Mouse (Mus musculus) mature B cell (primary cell): ENCODE results near the gene Ptprq.

Source experiments
- in situ Hi-C: fragments of 300-500 bp; cut with MboI; formaldehyde crosslinking; loops from 2 replicates; pipeline ENCODE4 v1.14.3; 2019

Gene Ptprq

DNA sequence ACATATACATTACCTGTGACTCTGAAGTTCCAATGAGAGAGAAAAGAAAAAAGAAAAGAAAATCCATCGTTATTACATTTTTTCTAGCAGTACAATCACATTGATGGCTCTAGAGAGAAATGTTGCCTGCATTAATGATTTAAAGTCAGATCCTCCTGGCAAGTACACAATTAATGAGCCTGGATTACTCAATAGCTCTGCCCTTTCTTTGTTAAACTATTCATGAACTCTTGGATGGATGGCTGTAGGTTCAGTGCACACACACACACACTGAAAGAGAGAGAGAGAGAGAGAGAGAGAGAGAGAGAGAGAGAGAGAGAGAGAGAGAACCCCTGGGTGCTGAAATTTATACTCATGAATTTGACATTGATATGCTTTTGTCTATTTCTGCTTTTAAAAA lies at the start of gene Ptprq:
TSS of gene Ptprq (minus strand) at position 246 of the 400 bp plus-strand sequence.
- in situ Hi-C loops = no loop called here

DNA sequence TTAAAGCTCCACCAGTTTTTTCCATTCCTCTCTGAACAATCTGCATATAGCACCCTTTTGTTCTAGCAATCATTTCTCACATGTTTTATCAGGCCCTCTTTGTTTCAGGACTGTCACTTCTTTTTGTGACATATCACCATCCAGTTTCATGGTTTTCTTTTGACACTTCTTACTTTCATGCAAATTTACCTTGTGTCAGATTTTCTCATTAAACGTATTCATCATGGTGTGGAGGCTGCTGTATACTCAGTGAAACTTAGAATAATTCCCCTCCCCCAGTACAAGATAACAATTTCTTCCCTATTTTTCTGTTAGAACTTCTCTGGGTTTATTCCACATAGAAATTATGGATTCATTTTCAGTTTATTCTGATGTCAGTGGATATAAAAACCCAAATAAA lies 39.8 kb upstream of the Ptprq start:
- in situ Hi-C loops = no loop called here

DNA sequence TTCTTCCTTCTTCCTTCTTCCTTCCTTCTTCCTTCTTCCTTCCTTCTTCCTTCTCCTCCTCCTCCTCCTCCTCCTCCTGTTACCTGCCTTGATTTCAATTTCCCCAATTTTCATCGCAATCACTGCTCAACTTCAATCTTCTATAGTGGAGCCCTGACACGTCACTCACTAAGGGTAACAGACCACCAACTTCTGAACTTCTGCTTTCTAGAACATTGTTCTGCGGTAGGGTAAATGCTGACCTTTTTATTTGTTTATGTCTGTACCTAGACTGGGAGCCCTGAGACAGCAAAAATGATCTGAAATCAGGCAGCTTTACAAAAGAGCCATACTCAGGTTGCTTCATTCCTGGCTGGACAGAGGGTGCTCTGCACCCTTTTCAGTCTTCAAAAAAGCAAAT lies 33.6 kb upstream of the Ptprq start:
- in situ Hi-C loops = no loop called here

DNA sequence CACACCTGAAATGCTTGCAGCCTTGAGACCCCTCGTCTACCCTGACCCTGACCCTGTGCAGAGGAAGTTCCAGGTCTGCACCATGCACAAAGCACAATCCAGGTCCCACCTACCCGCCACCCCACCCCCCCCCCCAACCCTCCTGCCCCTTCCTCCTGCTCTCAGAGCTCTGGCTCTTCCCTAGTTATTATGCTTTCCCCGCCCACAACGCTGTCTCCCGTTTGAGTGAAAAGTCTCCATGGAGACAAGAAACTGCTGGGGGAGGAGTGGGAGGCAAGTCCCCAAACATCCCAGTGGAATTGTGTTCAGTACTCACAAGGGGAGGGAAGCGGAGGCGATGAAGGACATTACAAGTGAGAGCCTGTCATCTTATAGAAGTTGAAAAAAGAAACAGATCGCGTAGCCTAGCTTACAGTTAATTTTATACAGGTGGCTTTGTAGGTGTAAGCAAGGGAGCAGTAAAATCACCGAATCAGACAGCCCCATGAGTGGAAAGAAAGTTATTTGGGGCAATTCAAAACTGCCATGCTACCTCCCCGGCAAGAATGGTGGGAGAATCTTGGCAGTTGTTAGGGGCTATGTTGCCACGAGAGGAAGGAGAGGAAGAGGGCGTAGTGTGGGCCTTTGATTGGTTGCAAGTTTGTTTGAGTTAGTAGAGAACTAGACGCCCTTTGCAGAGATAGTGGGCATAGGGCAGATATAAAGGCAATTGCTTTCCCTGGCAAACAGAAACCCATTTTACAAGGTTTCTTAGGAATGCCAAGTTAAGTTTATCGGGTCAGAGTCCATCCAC lies 32.7 kb upstream of the Ptprq start:
- in situ Hi-C loops = no loop called here

DNA sequence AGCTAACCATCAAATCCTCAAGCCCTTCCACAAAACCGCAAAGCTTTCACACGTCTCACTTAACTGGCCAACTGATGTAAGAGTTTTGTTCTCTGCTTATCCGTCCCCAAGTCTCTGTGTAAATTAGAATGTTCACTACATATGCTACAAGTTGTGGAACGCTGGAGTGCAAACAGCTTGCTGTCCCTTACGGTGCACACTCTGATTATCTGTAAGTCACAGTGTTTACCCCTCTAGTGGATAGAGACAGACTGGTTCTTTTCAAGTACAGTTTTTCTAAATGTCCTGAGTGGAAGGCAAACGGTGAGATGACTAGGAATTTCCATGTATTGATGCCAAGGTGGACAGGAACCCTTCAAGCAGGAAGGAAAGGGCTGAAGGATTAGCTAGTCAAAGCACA lies 32.1 kb upstream of the Ptprq start:
- in situ Hi-C loops = no loop called here

DNA sequence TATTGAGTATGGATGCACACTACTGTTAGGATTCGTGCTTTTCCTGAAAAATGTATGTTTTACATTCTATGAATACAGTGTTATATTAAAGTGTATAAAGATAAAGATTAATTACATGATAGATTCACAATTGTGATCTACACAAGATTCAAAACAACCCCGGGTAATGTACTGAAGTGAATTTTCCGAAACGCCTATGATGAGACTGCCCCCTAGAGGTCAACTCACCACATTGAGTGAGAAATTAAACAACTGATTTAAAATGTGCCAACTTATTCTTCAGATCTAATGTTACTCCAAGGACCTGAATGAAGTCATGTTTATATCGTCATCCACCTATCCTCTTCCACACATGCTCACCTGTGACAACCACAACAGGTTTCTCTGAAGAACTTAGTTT lies 27.7 kb upstream of the Ptprq start:
- in situ Hi-C loops = no loop called here

DNA sequence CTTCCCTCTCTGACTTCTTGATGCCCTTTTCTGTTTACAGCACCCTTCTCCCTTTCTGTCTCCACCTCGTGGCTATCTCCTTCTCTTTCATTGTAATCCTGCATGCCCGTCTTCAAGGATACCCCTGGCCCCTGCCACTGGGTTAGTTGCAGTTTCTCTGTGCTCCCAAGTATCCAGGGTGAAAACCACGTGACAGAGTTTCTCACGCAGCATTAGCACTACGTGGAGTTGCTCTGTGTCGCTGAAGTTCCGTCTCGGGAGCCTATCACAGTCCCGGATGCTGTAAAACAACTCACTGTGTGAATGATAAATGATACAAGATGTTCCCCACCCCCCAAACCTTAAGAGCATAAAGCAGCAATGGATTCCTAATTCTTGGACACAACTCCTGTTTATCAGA lies 26.9 kb upstream of the Ptprq start:
- in situ Hi-C loops = no loop called here

DNA sequence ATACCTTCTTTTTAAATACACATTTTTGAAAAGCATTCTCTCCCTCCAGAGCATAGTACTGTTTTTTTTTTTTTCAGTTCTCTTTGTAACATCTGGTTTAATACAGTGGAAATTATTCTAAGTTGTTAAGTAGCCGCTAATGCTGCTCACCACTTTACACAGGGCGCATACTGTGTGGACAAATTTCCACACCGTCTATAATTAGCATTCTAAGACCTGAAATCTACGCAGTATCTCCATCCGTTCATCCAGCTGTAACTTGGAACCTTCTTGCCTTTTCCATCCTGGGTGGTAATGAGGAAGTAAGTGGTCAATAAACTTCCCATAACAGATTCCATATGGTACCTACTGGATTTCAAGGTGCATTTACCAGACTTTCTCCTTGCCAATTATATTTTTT lies 20.0 kb upstream of the Ptprq start:
- in situ Hi-C loops = no loop called here

DNA sequence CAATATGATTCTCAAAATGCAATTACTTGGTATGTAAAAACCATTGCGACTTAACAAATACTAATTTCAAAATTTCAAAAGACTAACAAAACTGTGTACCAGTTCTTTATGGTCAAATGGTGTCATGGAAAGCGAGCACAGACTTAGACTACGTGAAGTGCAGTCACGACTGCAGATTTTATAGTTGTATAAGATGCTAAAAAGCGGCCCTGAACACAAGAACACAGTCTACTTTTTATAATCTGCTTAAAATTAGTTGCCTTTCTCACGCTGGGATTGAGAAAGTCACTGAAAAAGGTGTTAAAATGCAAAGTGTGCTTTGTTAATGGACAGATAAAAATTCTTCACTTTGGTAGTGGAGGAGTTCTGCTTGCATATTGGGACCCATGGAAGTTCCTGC lies 17.9 kb upstream of the Ptprq start:
- in situ Hi-C loops = no loop called here

DNA sequence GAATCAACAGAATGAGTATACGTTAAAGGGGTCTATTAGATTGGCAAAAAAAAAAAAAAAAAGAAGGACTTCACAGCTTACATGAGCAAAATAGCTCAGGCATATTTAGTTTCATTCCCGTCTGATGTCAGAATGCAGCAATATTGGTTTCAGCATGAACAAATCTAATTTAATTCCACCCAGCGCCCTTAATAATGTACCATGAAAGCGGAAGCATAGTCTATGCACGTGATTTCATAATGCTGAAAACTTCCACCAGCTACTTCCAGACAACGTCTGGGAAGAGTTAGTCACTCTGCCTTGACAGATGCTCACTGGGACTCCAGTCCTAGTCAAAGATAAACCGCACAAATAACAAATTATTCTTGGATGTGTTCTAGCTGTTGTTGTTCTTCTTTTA lies 15.6 kb upstream of the Ptprq start:
- in situ Hi-C loops = no loop called here

DNA sequence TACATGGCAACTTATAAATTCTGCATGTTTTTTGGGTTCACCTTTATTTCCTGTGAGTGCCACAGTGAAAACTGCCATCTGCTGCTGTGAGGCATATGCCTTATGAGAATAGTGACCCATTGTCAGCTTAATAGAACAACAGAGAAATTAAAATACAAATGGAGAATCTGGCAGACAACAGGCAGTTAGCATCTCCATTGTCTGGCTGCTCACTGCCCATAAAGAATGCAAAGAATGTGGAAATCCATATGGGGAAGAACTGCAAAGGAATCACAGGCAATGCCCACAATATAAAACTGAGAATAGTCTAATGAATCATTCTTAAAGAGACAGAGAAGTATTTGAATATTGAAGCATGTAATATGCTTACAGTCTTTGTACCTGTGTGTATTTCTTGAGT lies 14.5 kb upstream of the Ptprq start:
- in situ Hi-C loops = no loop called here

DNA sequence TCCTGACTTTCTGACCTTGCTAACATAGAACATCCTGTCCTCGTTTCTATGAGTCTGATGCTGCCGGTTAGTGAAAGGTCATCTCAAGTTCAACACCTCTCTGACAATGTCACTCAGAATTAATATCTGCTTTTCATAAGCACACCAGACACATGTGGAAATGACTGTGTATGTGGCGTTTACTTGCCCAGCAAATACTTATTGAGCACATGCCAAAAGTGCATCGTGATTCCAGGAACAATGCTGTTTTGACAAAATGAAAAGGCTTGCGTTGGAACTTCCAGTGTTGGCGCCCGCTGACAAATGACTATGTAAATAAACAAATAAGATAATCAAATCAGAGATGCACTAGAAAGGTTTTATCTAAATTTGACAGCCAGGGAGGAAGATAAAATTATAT lies 5.8 kb upstream of the Ptprq start:
- in situ Hi-C loops = no loop called here

DNA sequence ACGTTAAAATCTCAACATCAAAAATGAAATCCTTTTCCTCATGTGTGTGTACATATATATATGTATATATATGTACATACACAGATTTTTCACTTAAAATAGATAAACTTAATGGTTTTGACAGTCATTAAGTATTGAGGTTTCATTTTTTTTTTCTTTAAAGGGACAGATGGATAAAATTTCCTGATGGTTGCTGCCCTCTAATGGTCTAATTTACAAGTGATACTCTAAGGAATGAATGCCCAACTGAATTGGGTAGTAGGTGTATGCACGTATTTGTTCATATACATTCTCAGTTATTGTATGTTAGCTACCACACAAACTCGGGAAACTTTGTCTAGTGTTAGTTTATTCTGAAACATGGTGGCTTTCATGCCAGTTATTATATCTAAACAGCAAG lies 15.4 kb downstream of the Ptprq start:
- in situ Hi-C loops = no loop called here

DNA sequence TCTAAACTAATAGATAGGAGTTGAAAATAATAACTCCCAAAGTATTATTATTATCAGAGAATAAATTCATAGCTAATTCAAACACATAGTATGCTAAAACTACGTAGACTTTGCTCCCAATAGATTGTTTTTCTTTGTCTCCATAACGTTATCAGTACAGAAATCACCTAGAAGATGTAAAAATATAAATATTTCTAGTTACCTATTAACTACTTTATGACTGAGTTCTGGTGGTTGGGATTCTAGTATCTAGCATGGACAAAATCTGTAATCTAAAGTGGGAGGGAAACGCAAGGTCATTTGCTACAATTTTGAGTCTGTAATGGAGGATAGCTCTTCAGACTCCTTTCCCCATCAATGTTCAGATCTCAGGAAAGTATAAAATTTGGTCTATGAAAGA lies 18.9 kb downstream of the Ptprq start:
- in situ Hi-C loops = no loop called here

DNA sequence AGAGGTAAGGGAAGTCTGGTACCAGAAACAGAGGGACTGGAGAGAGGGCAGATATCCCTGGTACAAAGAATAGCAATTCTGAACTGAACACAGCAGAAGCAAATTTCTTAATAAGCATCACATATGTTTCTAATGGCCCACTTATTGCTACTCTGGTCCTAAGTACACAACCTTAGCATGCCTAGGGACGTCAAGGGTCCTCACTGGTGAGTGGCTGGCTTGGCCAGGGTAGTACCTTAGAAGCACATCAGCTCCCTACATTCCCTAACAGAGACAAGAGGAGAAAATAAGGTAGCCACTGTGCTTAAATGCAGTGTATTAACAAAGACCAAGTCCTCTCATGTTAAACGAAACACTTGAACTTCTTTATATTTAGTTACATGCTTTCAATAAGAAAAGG lies 21.1 kb downstream of the Ptprq start:
- in situ Hi-C loops = no loop called here

DNA sequence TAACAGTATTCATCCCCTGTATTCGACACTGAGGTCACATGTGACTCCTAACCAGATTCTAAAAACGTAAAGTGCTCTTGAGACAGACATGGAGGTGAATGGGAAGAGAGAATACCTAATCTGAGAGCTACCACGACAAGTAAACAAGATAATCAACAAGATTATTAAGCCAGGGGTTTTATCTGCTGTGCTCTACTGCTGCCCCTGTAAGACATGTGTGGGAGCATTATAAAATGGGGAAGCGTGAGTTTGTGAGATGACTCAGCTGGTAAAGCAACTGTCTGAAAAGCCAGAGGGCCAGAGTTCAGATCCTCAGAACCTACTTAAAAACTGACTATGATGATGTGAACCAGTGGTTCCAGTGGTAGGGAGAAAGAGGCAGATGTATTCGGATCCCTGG lies 22.7 kb downstream of the Ptprq start:
- in situ Hi-C loops = no loop called here

DNA sequence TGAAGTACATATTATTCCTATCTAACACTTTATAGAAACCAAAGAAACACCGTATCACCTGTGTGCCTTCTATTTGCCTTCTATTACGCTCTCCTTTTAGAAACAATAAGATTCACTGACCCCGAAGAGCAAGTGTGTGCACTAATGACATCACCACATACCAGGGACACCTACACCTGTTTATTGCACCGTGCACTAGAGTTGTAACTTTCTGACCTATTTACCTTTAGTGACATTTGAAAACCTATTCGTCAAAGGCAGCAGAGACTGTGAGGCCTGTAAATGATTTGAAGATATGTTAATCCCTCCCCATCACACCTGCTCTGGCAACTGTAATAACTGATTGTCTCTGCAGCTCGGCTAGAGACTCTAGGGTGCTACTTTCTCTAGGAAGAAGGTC lies 32.5 kb downstream of the Ptprq start:
- in situ Hi-C loops = no loop called here

DNA sequence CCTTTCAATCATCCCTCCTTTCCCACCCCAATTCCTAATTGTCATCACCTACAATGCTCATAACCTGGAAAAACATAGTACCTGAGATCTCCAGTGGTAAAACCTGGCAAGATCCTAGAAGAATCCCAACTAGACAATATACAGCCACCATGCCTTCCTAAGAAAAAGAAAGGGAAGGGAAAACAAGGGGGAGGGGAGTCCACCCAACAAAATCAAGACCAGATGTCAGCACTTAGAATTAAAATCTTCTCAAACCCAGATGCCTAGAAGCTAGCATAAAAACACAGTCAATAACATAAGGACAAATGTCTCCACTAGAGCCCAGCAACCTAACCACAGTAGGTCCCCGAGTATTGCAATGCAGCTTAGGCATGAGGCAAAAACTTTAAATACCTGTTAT lies 43.9 kb downstream of the Ptprq start:
- in situ Hi-C loops = no loop called here

DNA sequence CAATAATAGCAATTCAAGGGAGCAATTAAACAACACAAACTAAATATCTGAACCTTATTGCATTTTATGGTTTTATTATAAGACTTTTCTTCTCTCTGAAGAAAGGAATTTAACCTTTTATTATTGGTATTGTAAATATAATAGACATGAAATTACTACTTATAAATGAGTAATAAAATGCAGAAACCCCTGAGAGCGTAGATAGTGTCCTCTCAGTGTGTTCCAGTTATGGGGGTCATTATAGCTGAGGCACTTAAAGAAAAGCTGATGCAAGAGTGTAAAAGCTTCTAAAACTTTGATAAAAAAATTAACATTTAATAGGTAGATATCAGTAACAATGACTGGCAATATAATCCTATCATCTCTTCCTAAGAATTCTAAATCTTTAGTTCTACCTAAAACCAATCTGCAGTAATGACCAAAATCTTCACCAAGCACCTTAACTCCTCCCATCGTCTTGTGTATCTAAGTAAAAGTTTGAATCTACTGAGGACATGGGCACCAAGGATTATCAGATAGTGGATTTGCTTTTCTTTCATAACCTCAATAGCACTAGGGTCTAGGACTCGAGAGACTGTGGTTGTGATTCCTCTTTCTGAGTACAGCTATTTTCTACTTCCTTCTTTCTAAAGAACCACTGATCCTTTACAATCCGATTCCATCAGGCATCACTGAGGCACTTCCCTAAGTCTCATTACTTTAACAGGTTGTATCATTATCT lies 51.3 kb downstream of the Ptprq start:
- in situ Hi-C loops = no loop called here

DNA sequence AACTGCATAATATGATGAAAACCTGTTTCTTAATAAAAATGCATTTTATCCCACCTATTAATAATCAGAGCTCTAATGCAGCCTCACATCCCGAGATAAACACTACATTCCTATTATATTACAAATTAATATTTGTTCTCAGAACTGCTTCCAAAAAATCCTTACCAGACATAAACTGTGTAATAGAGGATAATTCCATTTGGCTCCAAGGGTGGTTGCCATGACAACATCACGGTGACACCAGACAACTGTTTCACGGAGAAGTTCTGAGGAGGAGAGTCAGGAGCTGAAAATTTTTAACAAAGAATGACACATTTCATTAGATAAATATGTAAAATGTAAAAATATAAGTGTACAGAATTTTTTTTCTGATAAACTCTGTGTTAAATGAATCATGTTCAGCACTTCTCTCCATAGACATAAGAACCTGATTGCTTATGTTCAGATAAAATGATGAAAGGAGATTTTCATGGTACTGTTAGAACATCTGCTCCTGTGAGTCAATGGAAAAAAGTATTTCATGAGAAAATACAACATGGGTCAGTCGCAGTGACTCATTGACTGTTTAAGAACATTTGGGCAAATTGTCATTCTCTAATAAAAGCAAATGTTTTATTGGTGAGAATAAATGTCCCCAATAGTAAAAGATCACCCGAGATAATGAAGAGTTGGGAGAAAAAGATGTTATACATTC lies 57.3 kb downstream of the Ptprq start:
- in situ Hi-C loops = no loop called here

DNA sequence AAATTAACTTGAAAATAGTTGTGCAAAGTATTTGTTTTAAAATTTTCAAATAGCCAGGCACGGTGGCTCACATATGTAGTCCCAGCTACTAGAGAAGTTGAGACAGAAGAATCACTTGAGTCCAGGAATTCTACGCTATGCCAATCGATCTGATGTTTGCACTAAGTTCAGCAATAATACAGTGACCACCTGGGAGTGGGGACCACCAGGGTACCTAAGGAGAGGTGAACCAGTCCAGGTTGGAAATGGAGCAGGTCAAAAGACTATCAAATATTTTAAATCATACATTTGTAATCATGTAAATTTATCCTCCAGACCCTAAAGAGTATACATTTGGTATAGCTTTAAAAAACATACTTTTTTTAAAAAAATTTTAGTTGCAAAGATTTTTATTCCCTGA lies 57.9 kb downstream of the Ptprq start:
- in situ Hi-C loops = no loop called here

DNA sequence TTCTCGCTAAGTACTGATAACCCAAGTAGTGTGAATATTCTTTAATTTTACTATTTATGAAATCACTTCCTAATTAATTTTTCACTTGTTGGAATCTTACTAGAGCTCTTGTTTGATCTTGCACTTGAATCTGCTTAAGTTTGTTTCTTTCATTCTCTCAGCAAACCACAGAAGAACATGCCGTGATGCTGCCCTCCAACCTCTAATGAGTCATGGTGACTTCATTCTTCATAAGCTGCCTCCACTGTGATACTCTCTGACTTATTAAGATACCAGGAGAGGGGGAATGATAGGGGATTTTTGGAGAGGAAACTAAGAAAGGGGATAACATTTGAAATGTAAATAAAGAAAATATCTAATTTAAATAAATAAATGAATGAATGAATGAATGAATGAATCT lies 60.7 kb downstream of the Ptprq start:
- in situ Hi-C loops = no loop called here

DNA sequence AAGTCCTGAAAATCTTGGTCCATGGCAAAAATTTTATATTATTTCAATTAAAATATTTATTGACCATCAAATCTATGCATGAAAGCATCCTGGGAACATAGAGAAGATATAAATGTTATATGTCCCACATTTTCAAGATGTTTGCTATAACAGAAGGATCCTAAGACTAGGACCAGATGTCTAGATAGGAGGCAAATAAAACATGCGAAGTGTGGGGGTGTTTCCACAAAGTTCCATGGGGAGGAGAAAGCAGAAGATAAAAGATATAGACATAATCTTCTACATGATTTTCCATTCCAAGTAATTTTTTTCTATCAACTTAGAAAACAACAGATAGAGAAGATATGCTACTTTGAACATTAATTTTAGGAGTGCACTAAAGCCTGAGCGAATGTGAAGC lies 70.2 kb downstream of the Ptprq start:
- in situ Hi-C loops = no loop called here
